Mouse (Mus musculus): ENCODE data around the gene Wdr18. TPM values are rescaled to one million over a fixed set of nuclear protein-coding genes. Genes with fewer than 3 reads are reported as not detected.
A peak's percentile ranks its signal among the peaks of the same experiment; 100 is the strongest.

The Wdr18 gene
- polyA plus RNA-seq, 1 experiment from 2014 or later = 50.3 TPM

GRCm38 (mm10) chr10:79940749-79941148 is 19.2 kb upstream of the Wdr18 start:
- no peaks in the 10 kb centered on the region for H3K27me3 ChIP-seq (ENCODE audit: control insufficient read depth, insufficient read depth, low read length)
- H3K27ac ChIP-seq (replicated peaks) = no peak overlapping the region
- no peak overlapping the region for H3K4me2 ChIP-seq (replicated peaks; ENCODE audit: low read depth)
- no peak overlapping the region for H3K4me3 ChIP-seq (ENCODE audit: low read depth, low read length)
- 64% methylated on average over 7 of the region's 7 CpGs for WGBS
- 0 out of 2 replicates have a peak, but pooled peaks cover 6% of the 10 kb centered on the region for H3K4me1 ChIP-seq (replicated peaks; ENCODE audit: control insufficient read depth, insufficient read depth)
- DNase-seq (ENCODE audit: low spot score) (no peak), ATAC-seq (ENCODE audit: low FRiP score, low TSS enrichment) (no peak)
- H3K9me3 ChIP-seq (ENCODE audit: control insufficient read depth, low read length) = no peaks in the 10 kb centered on the region
- no peaks in the 10 kb centered on the region for H3K36me3 ChIP-seq (ENCODE audit: control insufficient read depth, insufficient read depth, low read length)
- H3K9ac ChIP-seq (ENCODE audit: low read length) = no peak overlapping the region
- TF ChIP-seq CTCF (IDR thresholded peaks at IDR 0.05; ENCODE audit: low read depth) (no peak), EP300 (optimal IDR thresholded peaks at IDR 0.05) (no peak)

- no peak for ATAC-seq (ENCODE audit: low FRiP score, low TSS enrichment)
- DNase-seq (ENCODE audit: low spot score) = no peak
- Histone ChIP-seq H3K4me3 (ENCODE audit: low read depth, low read length) (no peak overlapping the region), H3K4me1 (replicated peaks; ENCODE audit: control insufficient read depth, insufficient read depth) (peaks cover 5% of the 10 kb centered on the region; the same call in 1 of the 2 replicates), H3K36me3 (ENCODE audit: control insufficient read depth, insufficient read depth, low read length) (no peaks in the 10 kb centered on the region), H3K4me2 (replicated peaks; ENCODE audit: low read depth) (no peak overlapping the region), H3K9ac (ENCODE audit: low read length) (0 out of 2 replicates have a peak overlapping the region, but pooled peaks have one; percentile 9), H3K9me3 (ENCODE audit: control insufficient read depth, low read length) (no peaks in the 10 kb centered on the region), H3K27me3 (ENCODE audit: control insufficient read depth, insufficient read depth, low read length) (no peaks in the 10 kb centered on the region), H3K27ac (replicated peaks) (peak overlapping the region; percentile 61)
- TF ChIP-seq CTCF (IDR thresholded peaks at IDR 0.05; ENCODE audit: low read depth) (no peak), EP300 (optimal IDR thresholded peaks at IDR 0.05) (no peak)
- WGBS = 81% methylated on average over 1 of the region's 1 CpGs
These were observed 17.0 kb upstream of the Wdr18 start for GRCm38 (mm10) chr10:79942988-79943387.

GRCm38 (mm10) chr10:79943471-79943901 is 16.5 kb upstream of the Wdr18 start:
- Histone ChIP-seq H3K9ac (ENCODE audit: low read length) (no peak overlapping the region), H3K4me3 (ENCODE audit: low read depth, low read length) (no peak overlapping the region)

DNA sequence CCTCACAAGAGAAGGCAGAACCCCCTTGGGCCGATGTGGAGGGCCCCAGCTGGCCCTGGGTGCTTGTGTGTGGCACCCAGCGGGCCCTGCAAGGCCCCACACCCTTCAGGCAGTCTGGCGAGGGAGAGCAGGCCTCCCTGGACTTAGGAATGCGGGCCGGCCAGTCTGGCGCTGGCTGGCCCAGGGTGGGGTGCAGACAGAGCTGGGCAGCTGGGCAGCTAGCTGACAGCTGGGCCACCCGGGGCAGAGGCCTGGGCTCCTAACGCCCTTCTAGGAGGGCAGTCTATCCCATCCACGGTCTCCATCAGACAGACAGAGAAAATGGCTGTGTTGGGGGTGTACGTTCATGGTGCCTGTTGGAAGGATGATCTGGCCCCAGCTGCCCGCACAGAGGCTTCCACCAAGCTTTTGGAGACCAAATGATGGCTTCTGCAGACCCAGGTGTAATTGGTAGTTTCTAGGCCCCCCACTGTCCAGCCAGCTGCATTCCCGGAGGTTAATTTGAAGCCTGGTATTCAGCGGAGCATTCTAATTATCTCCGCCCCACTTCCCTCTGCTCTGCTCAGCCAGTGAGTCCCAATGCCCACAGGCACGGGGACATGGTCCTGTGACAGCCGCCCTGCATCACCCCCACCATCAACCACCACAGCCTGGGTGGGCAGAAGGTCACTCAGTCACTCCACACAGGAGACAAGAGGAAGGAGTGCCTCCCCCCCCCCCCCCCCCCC is 14.3 kb upstream of the Wdr18 start:
- DNase-seq (ENCODE audit: low spot score) = peak; percentile 84

More at GRCm38 (mm10) chr10:79943471-79943901, 16.5 kb upstream of the Wdr18 start:
- no peak overlapping the region for H3K4me2 ChIP-seq (replicated peaks; ENCODE audit: low read depth)
- H3K27ac ChIP-seq (replicated peaks) = peak overlapping the region; percentile 86
- no peaks in the 10 kb centered on the region for H3K9me3 ChIP-seq (ENCODE audit: control insufficient read depth, low read length)
- no peak for TF ChIP-seq EP300 (optimal IDR thresholded peaks at IDR 0.05)
- TF ChIP-seq CTCF (IDR thresholded peaks at IDR 0.05; ENCODE audit: low read depth) = no peak
- WGBS = 44% methylated on average over 9 of the region's 9 CpGs
- peaks cover 5% of the 10 kb centered on the region; the same call in 1 of the 2 replicates for H3K4me1 ChIP-seq (replicated peaks; ENCODE audit: control insufficient read depth, insufficient read depth)
- no peaks in the 10 kb centered on the region for H3K27me3 ChIP-seq (ENCODE audit: control insufficient read depth, insufficient read depth, low read length)
- DNase-seq (ENCODE audit: low spot score) (peak; percentile 79), ATAC-seq (ENCODE audit: low FRiP score, low TSS enrichment) (peak; percentile 59)
- no peaks in the 10 kb centered on the region for H3K36me3 ChIP-seq (ENCODE audit: control insufficient read depth, insufficient read depth, low read length)

DNA sequence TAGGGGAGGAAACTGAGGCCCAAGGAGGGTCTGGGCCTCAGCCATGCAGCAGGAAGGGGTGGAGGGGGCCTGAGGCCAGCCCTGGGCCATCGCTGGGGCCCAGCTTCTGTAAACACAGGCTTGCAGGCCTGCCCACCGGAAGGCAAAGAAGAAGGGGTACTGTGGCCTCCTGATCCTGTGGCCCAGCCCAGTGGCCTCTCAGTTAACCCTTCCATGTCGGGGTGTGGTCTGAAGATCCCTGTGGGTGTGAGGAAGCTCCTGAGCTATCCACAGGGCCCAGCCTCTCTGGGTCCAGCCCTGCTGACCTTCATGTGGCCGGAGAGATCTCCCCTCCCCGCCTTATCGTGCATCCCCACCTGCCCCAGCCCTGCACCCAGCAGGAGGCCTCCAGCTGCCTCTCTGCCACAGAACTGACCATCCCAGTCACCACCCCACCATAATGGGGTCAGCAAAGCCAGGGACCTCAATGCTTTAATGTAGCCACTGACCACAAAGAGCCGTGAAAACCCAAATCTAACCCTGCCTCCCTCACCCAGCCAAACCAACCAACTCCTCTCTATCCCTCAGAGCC is 13.1 kb upstream of the Wdr18 start:
- Histone ChIP-seq H3K4me2 (replicated peaks; ENCODE audit: low read depth) (peak overlapping the region; percentile 31), H3K9me3 (ENCODE audit: control insufficient read depth, low read length) (no peaks in the 10 kb centered on the region), H3K4me3 (ENCODE audit: low read depth, low read length) (no peak overlapping the region), H3K27ac (replicated peaks) (peak overlapping the region; percentile 86), H3K4me1 (replicated peaks; ENCODE audit: control insufficient read depth, insufficient read depth) (peaks cover 5% of the 10 kb centered on the region; the same call in 1 of the 2 replicates), H3K36me3 (ENCODE audit: control insufficient read depth, insufficient read depth, low read length) (peaks cover 18% of the 10 kb centered on the region), H3K9ac (ENCODE audit: low read length) (peak overlapping the region; percentile 41), H3K27me3 (ENCODE audit: control insufficient read depth, insufficient read depth, low read length) (no peaks in the 10 kb centered on the region)
- DNase-seq (ENCODE audit: low spot score) (no peak), ATAC-seq (ENCODE audit: low FRiP score, low TSS enrichment) (peak; percentile 7; the same call in 1 of the 2 replicates)
- 29% methylated on average over 7 of the region's 7 CpGs for WGBS
- no peak for TF ChIP-seq EP300 (optimal IDR thresholded peaks at IDR 0.05)
- TF ChIP-seq CTCF (IDR thresholded peaks at IDR 0.05; ENCODE audit: low read depth) = no peak

More for the DNA sequence above, 14.3 kb upstream of the Wdr18 start:
- Histone ChIP-seq H3K4me2 (replicated peaks; ENCODE audit: low read depth) (peak overlapping the region; percentile 11; the same call in 1 of the 2 replicates), H3K4me1 (replicated peaks; ENCODE audit: control insufficient read depth, insufficient read depth) (peaks cover 5% of the 10 kb centered on the region; the same call in 1 of the 2 replicates), H3K36me3 (ENCODE audit: control insufficient read depth, insufficient read depth, low read length) (peaks cover 8% of the 10 kb centered on the region), H3K9ac (ENCODE audit: low read length) (0 out of 2 replicates have a peak overlapping the region, but pooled peaks have one; percentile 18), H3K9me3 (ENCODE audit: control insufficient read depth, low read length) (no peaks in the 10 kb centered on the region), H3K4me3 (ENCODE audit: low read depth, low read length) (no peak overlapping the region), H3K27me3 (ENCODE audit: control insufficient read depth, insufficient read depth, low read length) (no peaks in the 10 kb centered on the region), H3K27ac (replicated peaks) (peak overlapping the region; percentile 86)
- 40% methylated on average over 16 of the region's 16 CpGs for WGBS
- peak; percentile 84 for ATAC-seq (ENCODE audit: low FRiP score, low TSS enrichment)
- no peak for TF ChIP-seq CTCF (IDR thresholded peaks at IDR 0.05; ENCODE audit: low read depth)
- no peak for TF ChIP-seq EP300 (optimal IDR thresholded peaks at IDR 0.05)

Data from stomach, postnatal 0 days (tissue).